Mouse (Mus musculus): ENCODE measurements around the gene Zbtb20. TPM values are rescaled to one million over a fixed set of nuclear protein-coding genes. Genes with fewer than 3 reads are reported as not detected.

The Zbtb20 gene
- polyA plus RNA-seq, 1 experiment from 2014 or later: 18.4 TPM

- WGBS: 76% methylated on average over 9 of the region's 9 CpGs
Observed at GRCm38 (mm10) chr16:43495175-43495818, 619.6 kb downstream of the Zbtb20 start.

GRCm38 (mm10) chr16:43497093-43497492 lies 621.4 kb downstream of the Zbtb20 start:
- WGBS: 50% methylated on average over 2 of the region's 2 CpGs
- H3K4me3 ChIP-seq (ENCODE audit: low read length): no peak overlapping the region
- H3K27me3 ChIP-seq (replicated peaks; ENCODE audit: control insufficient read depth, insufficient read depth, low read length): no peaks in the 10 kb centered on the region
- ATAC-seq: no peak
- H3K4me2 ChIP-seq (ENCODE audit: low read depth, low read length): no peak overlapping the region
- H3K9ac ChIP-seq (ENCODE audit: low read depth, low read length): no peak overlapping the region
- no peaks in the 10 kb centered on the region for H3K36me3 ChIP-seq (ENCODE audit: control insufficient read depth, insufficient read depth, low read length)
- no peaks in the 10 kb centered on the region for H3K9me3 ChIP-seq (ENCODE audit: control insufficient read depth, low read length)
- no peaks in the 10 kb centered on the region for H3K4me1 ChIP-seq (ENCODE audit: control insufficient read depth, insufficient read depth, low read length)
- H3K27ac ChIP-seq (ENCODE audit: low read length): no peak overlapping the region

More at GRCm38 (mm10) chr16:43495175-43495818, 619.6 kb downstream of the Zbtb20 start:
- H3K4me3 ChIP-seq (ENCODE audit: low read length): no peak overlapping the region
- no peak for ATAC-seq
- H3K36me3 ChIP-seq (ENCODE audit: control insufficient read depth, insufficient read depth, low read length): no peaks in the 10 kb centered on the region
- no peaks in the 10 kb centered on the region for H3K4me1 ChIP-seq (ENCODE audit: control insufficient read depth, insufficient read depth, low read length)
- H3K9me3 ChIP-seq (ENCODE audit: control insufficient read depth, low read length): no peaks in the 10 kb centered on the region
- H3K4me2 ChIP-seq (ENCODE audit: low read depth, low read length): no peak overlapping the region
- H3K9ac ChIP-seq (ENCODE audit: low read depth, low read length): no peak overlapping the region
- no peaks in the 10 kb centered on the region for H3K27me3 ChIP-seq (replicated peaks; ENCODE audit: control insufficient read depth, insufficient read depth, low read length)
- no peak overlapping the region for H3K27ac ChIP-seq (ENCODE audit: low read length)

GRCm38 (mm10) chr16:43500132-43500853 lies 624.6 kb downstream of the Zbtb20 start:
- WGBS: 82% methylated on average over 8 of the region's 8 CpGs
- H3K36me3 ChIP-seq (ENCODE audit: control insufficient read depth, insufficient read depth, low read length): no peaks in the 10 kb centered on the region
- H3K4me3 ChIP-seq (ENCODE audit: low read length): no peak overlapping the region
- ATAC-seq: no peak
- no peak overlapping the region for H3K4me2 ChIP-seq (ENCODE audit: low read depth, low read length)
- no peak overlapping the region for H3K27ac ChIP-seq (ENCODE audit: low read length)
- H3K4me1 ChIP-seq (ENCODE audit: control insufficient read depth, insufficient read depth, low read length): 0 out of 2 replicates have a peak, but pooled peaks cover 2% of the 10 kb centered on the region
- no peaks in the 10 kb centered on the region for H3K9me3 ChIP-seq (ENCODE audit: control insufficient read depth, low read length)
- no peaks in the 10 kb centered on the region for H3K27me3 ChIP-seq (replicated peaks; ENCODE audit: control insufficient read depth, insufficient read depth, low read length)
- H3K9ac ChIP-seq (ENCODE audit: low read depth, low read length): no peak overlapping the region

GRCm38 (mm10) chr16:43501284-43501683 lies 625.6 kb downstream of the Zbtb20 start:
- ATAC-seq: no peak
- Histone ChIP-seq H3K27ac (ENCODE audit: low read length) (no peak overlapping the region), H3K4me3 (ENCODE audit: low read length) (no peak overlapping the region), H3K4me1 (ENCODE audit: control insufficient read depth, insufficient read depth, low read length) (peaks cover 6% of the 10 kb centered on the region; the same call in 1 of the 2 replicates), H3K27me3 (replicated peaks; ENCODE audit: control insufficient read depth, insufficient read depth, low read length) (no peaks in the 10 kb centered on the region), H3K9me3 (ENCODE audit: control insufficient read depth, low read length) (no peaks in the 10 kb centered on the region), H3K9ac (ENCODE audit: low read depth, low read length) (no peak overlapping the region), H3K4me2 (ENCODE audit: low read depth, low read length) (no peak overlapping the region), H3K36me3 (ENCODE audit: control insufficient read depth, insufficient read depth, low read length) (no peaks in the 10 kb centered on the region)
- 81% methylated on average over 4 of the region's 4 CpGs for WGBS

- 41% methylated on average over 12 of the region's 12 CpGs for WGBS
Observed at GRCm38 (mm10) chr16:43502339-43503009, 626.8 kb downstream of the Zbtb20 start.

GRCm38 (mm10) chr16:43503010-43503635 lies 627.4 kb downstream of the Zbtb20 start:
- 8% methylated on average over 13 of the region's 13 CpGs for WGBS
- Histone ChIP-seq H3K9ac (ENCODE audit: low read depth, low read length) (peak overlapping the region; percentile 42), H3K4me2 (ENCODE audit: low read depth, low read length) (peak overlapping the region; percentile 51), H3K9me3 (ENCODE audit: control insufficient read depth, low read length) (no peaks in the 10 kb centered on the region), H3K36me3 (ENCODE audit: control insufficient read depth, insufficient read depth, low read length) (no peaks in the 10 kb centered on the region), H3K27ac (ENCODE audit: low read length) (no peak overlapping the region), H3K27me3 (replicated peaks; ENCODE audit: control insufficient read depth, insufficient read depth, low read length) (no peaks in the 10 kb centered on the region), H3K4me1 (ENCODE audit: control insufficient read depth, insufficient read depth, low read length) (peaks cover 9% of the 10 kb centered on the region; the same call in 1 of the 2 replicates), H3K4me3 (ENCODE audit: low read length) (peak overlapping the region; percentile 41)
- 0 out of 2 replicates have a peak, but pooled peaks have one; percentile 28 for ATAC-seq

More at GRCm38 (mm10) chr16:43502339-43503009, 626.8 kb downstream of the Zbtb20 start:
- Histone ChIP-seq H3K4me2 (ENCODE audit: low read depth, low read length) (no peak overlapping the region; the same call in 1 of the 2 replicates), H3K36me3 (ENCODE audit: control insufficient read depth, insufficient read depth, low read length) (no peaks in the 10 kb centered on the region), H3K4me3 (ENCODE audit: low read length) (no peak overlapping the region), H3K9ac (ENCODE audit: low read depth, low read length) (no peak overlapping the region), H3K4me1 (ENCODE audit: control insufficient read depth, insufficient read depth, low read length) (peaks cover 9% of the 10 kb centered on the region; the same call in 1 of the 2 replicates), H3K9me3 (ENCODE audit: control insufficient read depth, low read length) (no peaks in the 10 kb centered on the region), H3K27ac (ENCODE audit: low read length) (no peak overlapping the region), H3K27me3 (replicated peaks; ENCODE audit: control insufficient read depth, insufficient read depth, low read length) (no peaks in the 10 kb centered on the region)
- no peak for ATAC-seq

GRCm38 (mm10) chr16:43503636-43504010 lies 627.9 kb downstream of the Zbtb20 start:
- 1% methylated on average over 5 of the region's 5 CpGs for WGBS
- no peaks in the 10 kb centered on the region for H3K9me3 ChIP-seq (ENCODE audit: control insufficient read depth, low read length)
- peak overlapping the region; percentile 51 for H3K4me2 ChIP-seq (ENCODE audit: low read depth, low read length)
- H3K4me1 ChIP-seq (ENCODE audit: control insufficient read depth, insufficient read depth, low read length): peaks cover 9% of the 10 kb centered on the region; the same call in 1 of the 2 replicates
- no peak overlapping the region for H3K27ac ChIP-seq (ENCODE audit: low read length)
- H3K9ac ChIP-seq (ENCODE audit: low read depth, low read length): peak overlapping the region; percentile 42
- peak overlapping the region; percentile 41 for H3K4me3 ChIP-seq (ENCODE audit: low read length)
- ATAC-seq: no peak
- no peaks in the 10 kb centered on the region for H3K36me3 ChIP-seq (ENCODE audit: control insufficient read depth, insufficient read depth, low read length)
- H3K27me3 ChIP-seq (replicated peaks; ENCODE audit: control insufficient read depth, insufficient read depth, low read length): no peaks in the 10 kb centered on the region

GRCm38 (mm10) chr16:43504151-43504550 lies 628.5 kb downstream of the Zbtb20 start:
- Histone ChIP-seq H3K36me3 (ENCODE audit: control insufficient read depth, insufficient read depth, low read length) (no peaks in the 10 kb centered on the region), H3K9ac (ENCODE audit: low read depth, low read length) (no peak overlapping the region), H3K4me2 (ENCODE audit: low read depth, low read length) (peak overlapping the region; percentile 51), H3K4me3 (ENCODE audit: low read length) (no peak overlapping the region), H3K9me3 (ENCODE audit: control insufficient read depth, low read length) (no peaks in the 10 kb centered on the region), H3K27ac (ENCODE audit: low read length) (no peak overlapping the region), H3K4me1 (ENCODE audit: control insufficient read depth, insufficient read depth, low read length) (peaks cover 9% of the 10 kb centered on the region; the same call in 1 of the 2 replicates), H3K27me3 (replicated peaks; ENCODE audit: control insufficient read depth, insufficient read depth, low read length) (no peaks in the 10 kb centered on the region)
- ATAC-seq: 0 out of 2 replicates have a peak, but pooled peaks have one; percentile 38
- 7% methylated on average over 3 of the region's 3 CpGs for WGBS

GRCm38 (mm10) chr16:43504556-43504955 lies 628.9 kb downstream of the Zbtb20 start:
- no peak overlapping the region for H3K4me3 ChIP-seq (ENCODE audit: low read length)
- H3K9ac ChIP-seq (ENCODE audit: low read depth, low read length): no peak overlapping the region
- no peaks in the 10 kb centered on the region for H3K27me3 ChIP-seq (replicated peaks; ENCODE audit: control insufficient read depth, insufficient read depth, low read length)
- 59% methylated on average over 1 of the region's 1 CpGs for WGBS
- no peaks in the 10 kb centered on the region for H3K36me3 ChIP-seq (ENCODE audit: control insufficient read depth, insufficient read depth, low read length)
- no peak for ATAC-seq
- no peaks in the 10 kb centered on the region for H3K9me3 ChIP-seq (ENCODE audit: control insufficient read depth, low read length)
- H3K4me2 ChIP-seq (ENCODE audit: low read depth, low read length): no peak overlapping the region
- peaks cover 9% of the 10 kb centered on the region; the same call in 1 of the 2 replicates for H3K4me1 ChIP-seq (ENCODE audit: control insufficient read depth, insufficient read depth, low read length)
- no peak overlapping the region for H3K27ac ChIP-seq (ENCODE audit: low read length)

Measured in intestine, embryonic 16.5 days (tissue).